Mouse (Mus musculus): Measurements from ENCODE around the gene Tpcn1.

Tpcn1 gene

DNA sequence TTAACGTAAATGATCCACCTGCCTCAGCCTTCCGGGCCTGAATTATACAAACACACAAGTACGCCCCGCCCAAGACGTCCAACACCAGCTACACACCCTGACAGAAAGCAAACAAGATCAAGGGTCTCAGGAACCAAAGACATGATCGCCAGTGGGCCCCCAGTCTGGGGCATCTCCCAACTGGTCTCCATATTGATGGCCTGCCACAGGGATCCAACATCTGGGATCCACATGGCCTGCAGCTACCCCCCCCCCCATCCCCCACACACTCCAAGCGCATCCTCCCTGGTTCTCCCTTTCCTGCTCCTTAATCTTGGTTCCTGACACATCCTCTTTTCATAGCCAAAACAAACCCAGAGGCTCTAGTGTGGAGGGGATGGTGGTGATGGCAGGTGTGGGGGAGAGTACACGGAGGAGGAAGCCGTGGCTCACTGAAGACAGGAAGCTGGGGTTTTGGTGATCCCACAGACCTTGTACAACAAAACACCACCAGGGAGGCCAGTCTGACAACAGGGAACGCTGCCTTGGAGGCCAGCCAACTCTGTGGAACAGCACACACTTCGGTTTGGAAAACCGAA lies 9.9 kb downstream of the Tpcn1 start:
- DNase-seq (ENCODE audit: low read depth): no peak

DNA sequence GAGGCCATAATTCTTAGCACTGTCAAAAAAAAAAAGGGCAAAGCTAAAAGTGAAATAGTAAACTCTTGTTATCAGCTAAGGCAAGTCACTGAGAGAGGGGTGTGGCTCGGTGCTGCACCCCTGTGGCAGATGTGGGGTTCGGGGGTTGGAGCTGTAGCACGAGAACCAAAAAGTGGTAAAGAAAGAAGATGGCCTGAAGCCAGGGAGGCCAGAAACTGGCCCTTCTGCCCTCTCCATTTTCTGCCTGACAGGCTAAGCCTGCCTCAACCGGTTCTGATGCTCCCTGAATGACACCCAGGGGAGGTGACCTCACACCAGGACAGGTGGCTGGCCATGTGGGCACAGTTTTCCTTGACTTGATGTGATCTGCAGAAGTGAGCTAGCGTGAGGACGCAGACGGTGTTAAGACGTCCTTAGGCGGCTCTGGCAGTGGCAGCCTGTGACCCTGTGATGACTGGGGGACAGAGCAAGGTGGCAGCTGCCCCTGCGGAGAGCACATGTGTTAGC lies 10.5 kb downstream of the Tpcn1 start:
- no peak for DNase-seq (ENCODE audit: low read depth)

DNA sequence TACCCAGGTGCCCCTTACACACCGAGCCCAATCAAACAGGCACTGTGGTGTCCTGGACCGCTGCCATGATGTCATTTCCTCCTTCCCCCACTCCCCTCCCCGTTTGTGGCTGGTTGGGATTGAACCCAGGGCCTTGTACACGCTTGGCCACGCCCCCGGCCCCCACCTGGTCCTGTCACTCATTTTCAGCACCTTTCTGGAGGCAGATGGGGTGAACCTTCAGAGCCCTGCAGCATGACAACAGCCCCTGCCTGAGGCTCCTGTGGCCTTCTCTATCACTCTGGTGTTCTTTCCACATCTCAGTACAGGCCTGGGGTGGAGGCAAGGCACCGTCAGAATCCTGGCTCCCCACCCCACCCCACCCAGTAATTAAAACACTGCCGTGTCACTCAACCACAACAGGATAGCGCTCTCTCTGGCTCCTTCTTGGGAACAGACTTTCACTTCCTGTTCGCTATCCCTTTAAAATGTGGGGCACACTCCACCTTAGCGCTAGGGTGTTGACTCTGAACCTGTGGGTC lies 11.6 kb downstream of the Tpcn1 start:
- no peak for DNase-seq (ENCODE audit: low read depth)

DNA sequence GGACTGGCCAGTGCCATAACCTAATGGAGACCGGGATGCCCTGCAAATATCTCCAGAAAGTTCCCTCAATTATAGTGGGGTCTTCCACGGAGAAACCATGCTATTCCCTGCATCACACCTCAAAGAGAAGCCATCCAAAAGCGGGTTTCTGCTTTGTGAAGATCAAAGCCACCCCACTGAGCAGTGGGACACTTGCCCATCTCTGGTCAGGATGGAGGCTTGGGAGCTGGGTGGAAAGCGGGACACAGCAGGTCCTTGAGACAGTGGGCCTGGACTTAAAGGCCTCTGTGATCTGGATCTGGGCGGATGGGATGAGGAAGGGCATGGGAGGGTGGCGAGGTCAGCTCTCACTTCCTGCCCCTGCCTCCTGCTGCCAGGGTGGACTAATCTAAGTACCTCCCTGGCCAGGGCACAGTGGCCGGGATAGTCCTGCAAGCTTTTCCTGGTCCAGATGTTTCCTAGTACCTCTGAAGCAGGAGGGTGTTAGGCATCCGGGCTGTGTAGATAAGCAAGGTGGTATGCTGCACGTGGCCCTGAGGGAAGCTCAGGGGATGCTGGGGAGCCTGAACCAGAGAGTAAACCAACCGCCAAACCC lies 13.9 kb downstream of the Tpcn1 start:
- DNase-seq (ENCODE audit: low read depth): no peak

DNA sequence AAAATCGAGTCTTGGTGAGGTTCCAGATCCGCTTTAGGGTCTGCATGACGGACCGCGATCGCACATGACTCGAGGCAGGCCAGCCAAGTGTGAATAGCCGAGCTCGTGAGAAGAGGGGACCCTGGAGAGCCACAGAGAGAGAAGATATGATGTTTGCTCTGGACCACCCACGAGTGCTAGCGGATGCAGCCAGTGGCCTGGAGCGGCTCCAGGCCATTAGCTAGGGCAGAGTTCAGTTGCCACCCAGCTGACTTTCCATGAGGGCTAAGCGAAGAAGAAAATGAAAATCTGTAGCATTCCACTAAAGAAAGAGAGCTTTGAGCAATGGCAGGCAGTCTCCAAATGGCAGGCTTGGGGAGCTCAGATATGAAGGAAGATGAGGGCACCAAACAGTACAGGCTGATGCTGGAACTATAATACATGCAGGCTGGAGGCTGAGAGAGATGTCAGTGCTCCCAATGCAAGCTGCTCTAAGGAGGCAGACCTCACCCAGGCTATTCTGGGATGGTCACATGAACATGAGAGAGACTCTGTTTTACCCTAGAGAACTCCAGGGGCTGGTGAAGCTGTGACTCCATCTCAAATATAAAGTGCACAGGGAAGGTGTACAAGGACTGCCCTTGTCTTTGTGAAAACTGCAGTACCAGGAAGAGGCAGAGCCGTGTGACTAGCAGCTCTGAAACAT lies 17.3 kb downstream of the Tpcn1 start:
- no peak for DNase-seq (ENCODE audit: low read depth)

DNA sequence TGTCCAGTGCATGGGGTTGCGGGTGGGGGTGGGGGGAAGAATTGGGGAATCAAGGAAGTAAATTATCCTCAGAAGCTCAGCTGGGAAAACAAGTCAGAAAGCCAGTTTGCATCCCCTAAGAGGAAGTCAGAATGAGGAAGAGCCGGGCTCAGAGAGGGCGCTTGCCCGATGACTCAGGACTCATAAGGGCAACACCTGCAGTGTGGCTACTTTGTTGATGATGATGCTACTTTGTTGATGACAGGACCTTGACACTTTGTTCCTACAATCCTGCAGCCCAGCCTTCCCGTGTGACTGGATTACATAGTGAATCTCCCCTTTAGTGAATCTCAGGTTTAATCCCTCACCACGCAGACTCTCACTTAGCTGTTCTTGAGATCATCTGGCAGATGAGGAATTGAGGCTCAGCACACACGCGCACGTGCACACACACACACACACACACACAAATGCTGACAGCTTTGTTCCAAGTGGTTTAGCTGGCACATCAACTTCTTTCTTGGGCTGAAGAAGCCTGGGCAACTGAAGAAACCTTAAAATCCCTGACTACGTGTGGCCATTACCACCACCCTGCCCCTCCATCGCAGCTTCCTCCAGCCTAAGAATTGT lies 18.1 kb downstream of the Tpcn1 start:
- DNase-seq (ENCODE audit: low read depth): no peak

DNA sequence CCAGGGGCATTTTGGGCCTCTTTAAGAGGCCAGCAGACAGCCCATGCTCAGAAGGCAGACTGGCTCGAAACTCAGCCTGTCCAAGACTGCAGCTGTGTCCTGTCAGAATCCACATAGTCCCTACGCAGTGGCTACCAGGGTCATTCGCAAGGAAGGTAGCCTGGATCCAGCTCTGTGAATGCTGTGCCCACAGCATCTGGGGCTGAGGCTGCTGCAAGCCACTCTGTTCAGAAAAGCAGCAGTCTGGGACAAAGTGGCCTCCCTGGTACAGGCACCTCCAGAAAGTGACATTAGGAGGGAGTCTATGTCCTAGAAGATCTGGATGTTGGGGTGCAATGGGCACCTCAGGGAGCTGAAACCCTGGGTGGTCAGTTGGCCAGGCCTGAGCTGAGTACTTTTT lies 18.7 kb downstream of the Tpcn1 start:
- DNase-seq (ENCODE audit: low read depth): no peak

DNA sequence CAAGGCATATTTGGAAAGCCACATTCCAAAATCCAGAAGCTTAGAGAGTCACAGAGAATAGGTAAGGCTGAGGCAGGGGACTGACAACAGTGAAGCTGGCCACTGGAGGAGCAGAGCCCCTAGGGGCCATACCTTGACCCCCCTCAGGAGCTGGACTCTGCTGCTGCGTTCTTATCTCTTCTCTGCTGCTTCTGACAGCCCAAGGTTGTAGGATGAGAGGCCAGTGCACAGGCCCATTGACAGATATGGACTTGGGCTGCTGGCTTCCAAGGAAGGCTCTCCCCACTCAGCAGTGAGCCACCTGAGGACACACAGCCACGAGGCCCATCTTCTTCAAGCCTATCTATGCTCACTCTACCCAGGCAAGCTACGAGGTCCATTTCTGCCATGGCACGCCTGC lies 19.5 kb downstream of the Tpcn1 start:
- no peak for DNase-seq (ENCODE audit: low read depth)

DNA sequence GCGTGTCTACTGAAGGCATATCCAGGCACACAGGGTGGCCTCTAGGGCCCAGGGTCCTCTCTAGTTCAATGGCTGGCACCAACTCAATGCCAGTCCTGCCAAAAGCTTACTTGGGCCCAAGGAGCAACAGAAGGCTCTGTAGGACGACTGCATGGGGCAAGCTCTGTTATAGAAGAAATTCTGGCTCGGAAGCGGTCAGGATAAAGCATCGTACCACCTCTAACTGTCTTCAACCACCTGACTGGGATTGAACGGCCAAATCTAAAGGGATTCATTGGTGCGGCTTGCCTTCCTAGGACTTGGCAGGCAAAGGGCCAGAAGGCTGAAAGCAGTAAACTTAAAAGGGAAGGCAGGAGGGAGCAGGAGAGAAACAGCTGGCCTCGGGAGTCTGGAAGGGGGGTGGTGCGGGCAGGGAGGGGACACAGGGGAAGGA lies 20.1 kb downstream of the Tpcn1 start:
- no peak for DNase-seq (ENCODE audit: low read depth)

DNA sequence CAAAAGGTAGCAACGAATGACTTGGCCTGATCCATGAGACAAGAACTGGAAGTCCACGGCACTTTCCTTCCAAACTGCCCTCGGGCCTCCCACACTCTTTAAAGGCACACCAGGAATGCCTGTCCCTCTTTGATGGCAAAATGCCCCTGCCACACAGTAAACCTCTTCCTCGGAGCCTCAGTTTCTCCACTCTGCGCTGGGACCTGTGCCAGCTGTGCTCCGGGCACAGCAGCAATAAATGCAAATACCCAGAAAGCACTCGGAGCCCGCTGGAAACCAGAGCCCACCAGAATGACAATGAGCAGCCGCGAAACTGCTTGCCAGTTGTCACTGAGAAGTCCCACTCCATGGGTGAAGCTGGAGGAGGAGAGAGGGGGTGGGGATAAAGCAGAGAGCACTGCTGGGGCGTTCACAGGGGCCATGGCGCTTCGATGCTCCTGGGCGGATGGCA lies 20.7 kb downstream of the Tpcn1 start:
- no peak for DNase-seq (ENCODE audit: low read depth)

DNA sequence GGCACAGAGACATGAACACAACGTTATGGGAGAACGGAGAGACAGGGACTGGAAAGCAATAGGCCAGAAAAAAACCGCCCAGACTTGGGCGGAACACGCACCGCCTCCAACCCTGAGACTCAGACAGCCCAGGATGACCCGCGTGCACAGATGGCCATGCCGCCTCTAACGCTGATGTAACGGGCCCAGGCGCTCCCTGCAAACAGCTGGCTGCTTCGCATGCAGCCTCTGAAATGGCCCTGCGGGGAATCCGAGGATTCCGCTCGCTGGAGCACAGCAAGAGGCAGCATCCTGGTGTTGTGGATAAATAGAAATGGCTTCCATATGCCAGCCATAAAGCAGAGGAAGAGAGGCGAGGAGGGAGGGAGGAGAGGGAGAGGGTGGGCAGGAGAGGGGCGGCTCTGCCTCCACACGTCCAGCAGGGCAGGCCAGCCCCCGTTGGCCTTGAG lies 21.2 kb downstream of the Tpcn1 start:
- no peak for DNase-seq (ENCODE audit: low read depth)

DNA sequence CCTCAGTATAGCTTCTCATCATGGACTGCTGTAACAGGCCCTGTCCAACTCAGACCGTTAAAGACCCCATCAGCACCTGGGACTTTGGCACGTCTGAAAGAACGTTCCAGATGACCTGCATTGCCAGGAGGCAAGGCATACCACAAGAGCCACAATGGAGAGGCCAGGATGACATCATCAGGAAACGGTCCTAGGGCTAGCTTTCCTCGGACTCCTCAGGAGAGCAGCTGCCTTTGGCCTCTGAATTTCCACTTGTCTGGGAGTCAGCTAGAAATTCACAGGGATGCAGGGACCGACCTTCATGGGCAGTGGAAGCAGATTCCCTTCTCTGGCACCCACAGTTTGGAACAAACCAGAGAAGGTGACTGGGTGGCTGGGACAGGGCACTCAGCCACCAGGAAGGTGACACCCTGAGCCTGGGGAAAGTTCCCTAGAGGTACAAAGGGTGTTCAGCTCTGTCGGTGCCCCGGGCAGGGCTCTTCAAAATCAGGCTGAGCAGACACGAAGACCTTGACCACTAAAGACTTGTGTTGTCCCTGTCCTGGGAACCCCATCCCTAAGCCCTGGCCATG lies 21.7 kb downstream of the Tpcn1 start:
- no peak for DNase-seq (ENCODE audit: low read depth)

DNA sequence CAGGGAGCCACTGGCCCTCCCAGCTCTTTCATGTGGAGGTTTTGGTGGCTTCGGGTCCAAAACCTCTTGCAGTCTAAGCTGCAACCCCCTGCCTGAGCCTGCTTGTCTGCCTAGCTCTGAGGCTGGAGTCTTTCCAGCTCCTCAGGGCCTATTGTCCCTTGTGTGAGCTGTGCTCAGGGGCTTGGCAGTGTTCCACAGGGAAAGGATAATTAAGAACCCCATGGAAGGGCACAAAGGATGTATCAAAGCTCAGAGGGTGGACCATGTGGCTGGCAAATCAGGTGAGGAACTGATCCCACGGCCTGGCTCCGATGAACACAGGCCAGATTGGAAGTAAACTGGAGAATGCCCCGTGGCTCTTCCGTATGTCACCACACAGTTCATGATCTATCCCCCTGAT lies 22.4 kb downstream of the Tpcn1 start:
- no peak for DNase-seq (ENCODE audit: low read depth)

DNA sequence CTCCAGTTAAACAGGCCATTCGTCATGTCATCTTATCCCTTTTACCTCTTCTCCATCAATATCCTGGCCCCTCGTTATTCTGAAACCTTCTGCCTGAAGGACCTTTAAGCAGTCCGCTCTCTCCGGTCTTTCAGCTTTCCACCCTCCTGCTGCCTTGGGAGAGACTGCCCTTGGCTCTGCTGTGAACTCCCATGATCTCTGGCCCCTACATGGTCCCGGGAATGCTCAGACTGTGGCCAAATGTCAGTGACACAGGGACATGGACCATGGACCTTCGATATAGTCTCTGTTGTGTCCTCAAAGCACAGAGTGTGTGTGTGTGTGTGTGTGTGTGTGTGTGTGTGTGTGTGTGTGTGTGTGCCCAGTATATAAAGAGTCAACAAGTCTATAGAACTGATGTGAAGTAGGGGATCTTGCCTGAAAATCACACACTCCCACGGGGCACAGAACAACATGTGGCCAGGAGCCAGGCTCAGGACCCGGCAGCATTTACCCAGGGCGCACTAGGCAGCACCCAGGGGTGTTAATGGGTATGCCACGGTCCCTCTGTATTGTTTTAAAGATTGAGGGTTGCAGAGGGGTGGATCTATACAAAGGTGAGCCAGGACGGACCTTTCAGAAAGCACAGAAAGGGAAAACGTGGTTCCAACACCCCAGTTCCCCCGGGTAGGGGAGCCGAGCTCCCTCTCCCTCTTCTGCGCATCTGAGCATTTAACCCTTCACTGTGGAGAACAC lies 23.1 kb downstream of the Tpcn1 start:
- DNase-seq (ENCODE audit: low read depth): no peak

DNA sequence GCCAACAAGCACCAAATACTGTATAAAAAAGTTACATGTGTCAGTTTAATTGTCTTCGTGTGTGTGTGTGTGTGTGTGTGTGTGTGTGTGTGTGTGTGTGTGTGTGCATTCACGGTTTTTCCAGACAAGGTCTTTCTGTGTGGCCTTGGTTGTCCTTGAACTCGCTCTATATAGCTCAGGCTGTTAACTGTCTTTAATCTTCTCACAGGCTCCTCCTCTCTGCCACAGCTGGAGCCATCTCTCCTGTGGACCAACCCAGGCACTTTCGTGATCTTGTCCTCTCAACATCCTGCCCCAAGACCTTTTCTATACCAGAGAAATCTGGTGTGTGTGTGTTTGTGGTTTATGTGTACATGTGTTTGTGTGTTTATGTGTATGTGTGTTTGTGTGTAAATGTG lies 24.6 kb downstream of the Tpcn1 start:
- DNase-seq (ENCODE audit: low read depth): no peak

DNA sequence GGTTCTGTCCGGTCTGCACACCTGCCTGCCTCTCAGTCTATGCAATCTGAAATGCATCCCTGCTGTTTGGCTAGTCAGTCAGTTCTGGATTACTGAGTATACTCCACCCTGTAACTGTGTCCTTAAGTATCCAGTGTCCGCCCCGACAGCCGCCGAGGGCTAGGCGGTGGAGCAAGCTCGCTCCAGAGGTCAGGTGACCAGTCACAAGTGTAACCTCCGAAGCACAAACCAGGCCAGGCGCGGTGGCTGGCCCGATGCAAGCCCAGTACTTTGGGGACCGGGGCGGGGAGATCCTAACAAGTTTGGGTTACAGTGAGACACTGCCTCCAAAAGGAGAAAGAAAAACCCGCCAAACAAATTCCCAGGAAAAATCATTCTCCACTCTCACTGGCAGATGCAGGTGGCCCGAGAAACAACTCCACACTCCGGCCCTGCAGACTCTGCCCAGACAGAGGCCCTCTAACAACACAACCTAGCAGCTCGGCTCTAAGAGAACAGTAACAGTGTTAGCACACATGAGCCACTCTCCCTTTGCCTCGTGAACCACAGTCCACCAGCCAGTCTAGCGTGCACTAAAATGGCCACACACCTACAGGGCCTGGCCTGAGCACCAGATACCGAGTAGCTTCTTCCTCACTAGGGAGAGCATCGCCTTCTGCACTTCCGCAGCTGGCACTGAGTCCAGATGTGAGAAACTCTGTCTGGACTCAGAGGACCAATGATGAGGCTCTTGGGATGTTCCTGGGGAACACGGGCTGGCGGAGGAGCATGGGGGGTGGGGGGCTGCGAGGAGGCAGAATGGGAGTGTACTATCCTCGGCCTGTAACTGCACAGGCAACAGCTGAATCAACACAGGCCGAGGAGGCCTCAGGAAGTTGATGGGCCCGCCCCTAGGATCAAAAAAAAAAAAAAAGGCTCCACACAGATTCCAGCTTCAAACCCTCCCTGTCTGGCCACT lies 25.2 kb downstream of the Tpcn1 start:
- no peak for DNase-seq (ENCODE audit: low read depth)

DNA sequence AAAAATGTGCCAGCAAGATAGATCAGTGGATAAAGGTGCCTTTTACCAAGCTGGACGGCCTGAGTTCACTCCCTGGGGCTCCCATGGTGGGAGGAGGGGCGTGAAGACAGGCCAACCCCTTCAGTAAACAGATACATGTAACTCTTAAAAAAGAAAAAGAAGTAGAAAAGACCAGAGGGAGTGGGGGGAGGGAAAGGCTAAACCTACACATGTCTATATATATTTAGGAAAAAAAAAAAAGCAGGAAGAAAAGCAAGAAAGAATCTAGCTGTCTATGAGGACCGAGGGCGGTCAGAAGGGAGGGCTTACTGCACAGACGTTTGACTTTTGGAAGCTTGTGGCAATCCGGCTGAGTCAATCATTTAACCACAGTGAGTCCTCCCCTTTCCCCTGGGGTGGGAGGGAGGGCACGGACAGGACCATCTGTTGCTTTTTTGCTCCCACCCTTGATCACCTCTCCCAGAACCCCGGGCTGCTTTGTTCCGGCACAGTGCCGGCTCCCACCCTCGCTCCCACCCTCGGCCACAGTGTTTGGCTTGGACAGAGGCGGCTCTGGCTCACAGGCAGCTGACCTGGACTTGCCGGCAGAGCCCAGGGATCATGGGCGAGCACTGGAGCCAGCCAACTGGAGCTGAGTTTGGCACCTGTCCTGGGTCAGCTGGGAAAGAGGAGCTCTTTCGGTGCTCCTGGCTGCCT lies 27.7 kb downstream of the Tpcn1 start:
- no peak for DNase-seq (ENCODE audit: low read depth)

DNA sequence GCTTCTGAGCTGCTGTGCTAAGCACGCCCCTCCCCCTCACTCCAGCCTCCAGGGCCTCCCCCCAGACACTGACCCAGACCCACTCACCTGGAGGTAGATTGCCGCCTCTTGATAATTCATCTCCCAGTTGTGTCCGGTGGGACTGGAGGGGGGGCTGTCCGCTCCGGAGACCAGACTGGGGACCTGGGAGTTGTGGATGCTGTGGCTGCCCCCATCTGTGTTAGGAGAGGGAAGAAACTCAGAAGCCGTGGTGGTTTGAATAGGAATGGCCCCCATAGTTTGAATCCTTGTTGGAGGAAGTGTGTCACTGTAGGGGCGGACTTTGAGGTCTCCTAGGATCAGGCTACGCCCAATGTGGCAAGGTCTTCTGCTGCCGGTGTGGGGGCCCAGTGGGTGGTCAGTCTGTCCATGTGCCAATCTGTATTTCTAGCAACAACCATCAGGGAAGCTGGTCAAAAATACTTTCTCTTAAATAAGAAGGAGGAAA lies 28.3 kb downstream of the Tpcn1 start:
- DNase-seq (ENCODE audit: low read depth): no peak

DNA sequence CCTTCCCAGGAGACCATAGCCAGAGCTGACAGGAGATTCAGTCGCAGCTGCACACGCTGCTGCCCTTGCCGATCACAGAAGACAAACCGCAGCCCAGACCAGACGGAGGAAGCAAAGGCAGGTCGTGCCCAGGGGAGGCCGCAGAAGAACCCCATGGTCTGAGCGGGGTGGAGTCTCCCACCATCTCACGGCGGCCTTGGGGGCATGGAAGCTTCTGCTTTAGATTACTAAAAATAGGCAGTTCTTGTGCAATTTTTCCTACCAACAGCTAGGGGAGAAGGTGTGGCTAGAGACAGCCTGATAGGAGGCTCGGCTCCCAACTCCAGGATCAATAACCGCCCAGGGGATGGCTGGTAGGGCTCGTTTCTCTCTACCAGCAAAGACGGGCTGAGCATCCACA lies 29.7 kb downstream of the Tpcn1 start:
- no peak for DNase-seq (ENCODE audit: low read depth)

DNA sequence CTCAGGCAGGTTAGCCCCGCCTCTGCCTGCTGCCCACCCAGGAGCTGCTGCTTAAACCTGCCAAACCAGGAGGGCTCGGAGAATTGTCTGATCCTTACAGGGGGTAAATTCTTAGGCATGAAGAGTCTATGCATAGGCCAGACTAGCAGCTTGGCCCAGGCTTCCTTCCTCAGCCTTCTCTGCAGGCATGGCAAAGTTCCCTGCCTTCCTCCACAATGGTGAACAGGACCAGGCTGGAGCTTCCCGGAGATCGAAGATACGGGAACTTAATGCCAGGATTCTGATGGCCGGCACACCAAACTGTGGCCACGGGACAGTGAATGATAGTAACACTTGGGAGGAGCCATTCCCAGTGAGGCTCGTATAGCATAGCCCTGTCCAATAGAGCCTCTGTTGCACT lies 30.4 kb downstream of the Tpcn1 start:
- no peak for DNase-seq (ENCODE audit: low read depth)

Measured in c-Kit-positive CD71-negative TER-119-negative erythroid progenitor cells, embryonic 14.5 days (primary cell).